Mouse (Mus musculus) ovary, postnatal 10 days (tissue): ENCODE results near the gene Mtmr10.

Source experiments
- DNase-seq: peaks from one replicate; pipeline ENCODE4 v3.0.0; 2022; ENCODE audit warnings: low spot score

Mtmr10 gene

DNA sequence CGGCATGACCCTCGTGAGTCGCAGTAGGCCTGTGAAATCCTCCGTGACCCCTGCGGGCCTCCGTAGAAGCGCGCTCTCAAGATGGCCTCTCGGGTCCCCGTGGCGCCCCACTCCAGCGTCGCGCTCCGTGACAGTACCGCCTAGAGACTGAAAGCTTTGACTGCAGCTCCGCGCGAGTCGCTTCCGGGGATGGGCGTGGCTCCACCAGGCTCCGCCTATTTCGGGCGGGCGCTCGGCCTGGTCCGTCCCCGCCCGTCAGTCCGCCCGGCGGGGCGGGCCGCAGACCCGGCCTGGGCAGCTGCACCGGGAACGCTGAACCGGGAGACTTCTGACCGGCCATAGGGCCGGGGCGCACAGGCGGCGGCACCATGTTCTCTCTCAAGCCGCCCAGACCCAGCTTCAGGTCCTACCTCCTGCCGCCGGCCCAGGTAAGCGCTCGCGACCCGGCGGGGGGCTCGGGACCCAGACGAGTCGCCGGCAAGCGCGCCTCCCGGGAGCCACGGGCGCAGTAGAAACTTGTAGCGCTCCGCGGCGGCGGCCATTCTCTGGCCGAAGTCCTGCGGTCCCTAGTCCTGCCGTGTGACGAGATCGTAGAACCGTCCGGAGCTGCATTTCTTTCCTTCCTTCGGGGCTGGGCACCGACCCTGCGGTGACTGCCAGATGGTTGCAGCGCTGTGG, at the start of gene Mtmr10:
TSS of gene Mtmr10 (plus strand) at position 240 of the 678 bp plus-strand sequence.
- peak; percentile 96 for DNase-seq

DNA sequence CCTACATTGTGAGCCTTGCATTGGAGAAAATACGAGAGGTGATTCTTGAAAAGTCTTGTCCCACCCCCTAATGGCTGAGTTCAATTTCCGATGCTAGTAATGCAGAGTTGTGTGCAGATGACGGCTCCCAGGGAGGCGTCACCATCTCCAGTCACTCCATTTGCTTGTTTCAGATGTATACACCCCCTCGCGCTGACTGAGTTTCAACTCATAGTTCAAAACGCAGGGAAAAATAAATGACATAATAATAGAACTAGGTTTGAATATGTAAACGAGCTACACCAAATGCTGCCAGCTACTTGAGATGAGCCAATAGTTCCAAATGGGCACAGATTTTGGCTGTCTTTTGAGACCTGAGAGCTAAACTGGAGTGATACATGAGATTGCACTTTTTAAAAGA, 49.7 kb upstream of the Mtmr10 start:
- no peak for DNase-seq

DNA sequence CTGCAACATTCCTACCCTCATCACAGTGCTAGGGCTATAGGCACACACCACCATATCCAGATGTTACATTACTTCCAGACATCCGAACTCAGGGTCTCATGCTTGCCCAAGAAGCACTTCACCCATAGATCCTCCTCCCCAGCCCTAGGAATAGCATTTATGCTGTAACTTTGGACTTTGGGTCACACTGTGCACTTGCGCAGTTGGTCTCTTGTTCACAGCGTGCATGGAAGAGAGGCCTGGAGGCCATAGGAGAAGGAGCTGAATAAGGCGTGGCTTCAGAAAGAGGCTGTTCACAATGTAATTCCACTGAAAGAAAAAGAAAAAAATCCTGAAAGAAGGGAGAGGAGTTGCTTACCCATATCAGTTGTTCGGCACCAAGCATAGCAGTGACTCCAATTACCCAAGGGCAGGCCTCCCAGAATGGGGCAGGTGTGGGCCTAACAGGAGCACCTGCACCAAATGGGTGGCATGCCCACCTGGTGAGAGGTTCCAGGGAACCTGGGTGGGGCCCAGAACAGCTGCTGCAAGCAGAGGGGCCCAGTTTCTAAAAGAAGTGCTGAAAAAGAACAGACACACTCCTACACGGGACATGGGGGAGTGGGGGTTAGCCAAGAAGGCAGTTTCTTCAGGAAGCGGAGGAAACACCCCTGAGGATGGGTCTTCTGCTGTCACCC, 48.9 kb upstream of the Mtmr10 start:
- DNase-seq = no peak

DNA sequence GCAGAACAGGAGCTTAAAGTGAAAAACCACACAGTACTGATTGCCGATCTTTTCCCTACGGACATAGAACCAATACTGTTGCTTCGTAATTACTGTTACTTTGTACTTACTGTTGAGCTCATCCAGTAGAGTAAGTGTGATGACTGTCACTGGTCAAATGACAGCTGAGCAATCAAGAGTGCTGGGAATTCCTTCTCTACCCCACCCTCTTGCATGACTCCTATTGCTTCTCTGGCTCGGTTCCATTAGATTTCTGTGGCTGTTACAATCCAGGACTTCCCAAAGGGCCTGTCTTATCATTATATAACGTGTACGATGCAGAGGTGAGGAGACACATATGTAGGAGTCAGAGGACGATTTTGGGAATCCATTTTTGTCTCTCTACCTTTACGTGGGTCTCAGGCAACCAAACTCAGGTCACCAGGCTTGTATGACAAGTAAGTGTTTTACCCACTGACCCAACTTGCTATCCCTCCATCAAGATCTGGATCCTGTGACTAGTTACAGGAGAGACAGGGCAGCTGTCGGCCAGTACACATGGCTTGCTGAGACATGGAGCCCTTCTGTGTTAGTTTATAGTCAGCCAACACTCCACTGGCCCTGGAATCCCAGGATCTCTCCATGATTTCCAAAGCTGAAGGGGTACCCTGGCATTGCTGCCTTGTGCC, 48.2 kb upstream of the Mtmr10 start:
- DNase-seq = no peak

DNA sequence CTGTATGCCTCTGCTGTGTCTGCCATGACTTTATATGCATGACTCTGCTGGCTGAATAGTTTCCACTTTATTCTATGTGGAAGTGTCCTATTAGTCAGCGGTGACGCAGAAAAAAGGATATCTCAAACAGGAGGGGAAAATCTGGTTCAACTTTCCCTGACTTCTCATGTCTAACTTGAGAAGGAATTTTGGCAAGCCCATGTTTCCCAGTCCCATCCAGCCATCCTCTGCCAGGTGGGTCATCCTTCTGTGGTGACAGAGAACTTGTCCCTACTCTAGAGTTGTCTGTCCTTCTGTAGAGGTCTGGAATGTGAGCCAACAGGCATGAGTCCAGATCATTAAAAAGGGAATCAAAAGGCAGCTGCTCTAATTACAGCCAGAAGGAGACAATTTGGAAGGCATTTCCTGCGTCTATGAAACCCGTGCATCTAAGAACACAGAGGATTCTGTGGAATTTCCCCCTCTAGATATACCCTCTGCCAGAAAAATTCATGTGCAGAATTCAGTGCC, 47.6 kb upstream of the Mtmr10 start:
- no peak for DNase-seq

DNA sequence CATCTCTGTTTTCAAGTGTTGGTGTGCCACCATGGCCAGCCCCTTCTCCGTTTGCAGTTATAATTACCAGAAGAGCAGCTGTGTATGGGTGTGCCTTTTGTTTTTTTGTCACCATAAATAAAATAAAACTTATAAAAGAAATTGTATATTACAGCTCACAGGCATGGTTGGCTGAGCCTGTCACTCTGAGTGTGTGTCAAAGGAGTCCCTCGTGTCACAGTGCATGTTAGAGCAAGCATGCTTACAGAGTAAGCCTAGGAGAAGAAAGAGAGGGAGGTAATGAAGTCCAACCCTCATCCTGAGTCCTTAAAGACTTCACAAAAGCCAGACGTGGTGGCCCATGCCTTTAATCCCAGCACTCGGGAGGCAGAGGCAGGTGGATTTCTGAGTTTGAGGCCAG, 45.0 kb upstream of the Mtmr10 start:
- no peak for DNase-seq

DNA sequence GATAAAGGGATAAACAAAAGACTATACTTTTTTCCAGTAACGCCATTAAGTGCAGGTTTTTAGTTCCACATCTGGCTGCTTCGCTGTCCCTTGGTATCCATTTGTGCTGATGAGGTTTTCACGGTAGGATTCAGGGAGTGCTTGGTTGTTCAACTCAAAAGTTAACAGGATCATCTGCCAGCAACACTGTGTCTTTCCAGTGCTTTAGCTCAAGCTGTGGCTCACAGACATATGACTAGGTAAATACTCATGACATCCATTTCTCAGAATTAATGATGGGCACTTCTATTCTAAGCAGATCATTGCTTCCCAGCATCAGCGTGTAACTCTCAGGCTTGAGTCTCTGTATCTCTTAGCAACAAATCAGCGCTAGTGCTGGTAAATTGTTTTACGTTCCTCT, 43.1 kb upstream of the Mtmr10 start:
- DNase-seq = no peak

DNA sequence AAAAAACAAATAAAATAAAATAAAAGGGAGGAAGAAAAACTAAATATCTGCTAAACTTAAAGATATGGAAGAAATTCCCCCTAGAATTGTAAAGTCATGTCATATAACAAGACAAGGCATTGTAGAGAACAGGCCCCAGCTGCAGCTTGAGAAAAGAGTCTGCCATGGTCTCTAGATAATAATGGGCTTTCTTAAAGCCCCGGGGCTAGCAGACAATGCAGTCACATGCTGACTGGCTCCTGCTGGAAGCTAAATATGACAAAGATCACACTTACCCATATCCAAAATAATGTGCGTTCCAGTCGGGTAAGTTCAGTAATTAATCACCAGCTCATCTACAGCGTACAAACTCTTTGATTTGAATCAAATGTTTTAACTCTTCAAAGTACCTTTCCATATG, 40.7 kb upstream of the Mtmr10 start:
- DNase-seq = no peak

DNA sequence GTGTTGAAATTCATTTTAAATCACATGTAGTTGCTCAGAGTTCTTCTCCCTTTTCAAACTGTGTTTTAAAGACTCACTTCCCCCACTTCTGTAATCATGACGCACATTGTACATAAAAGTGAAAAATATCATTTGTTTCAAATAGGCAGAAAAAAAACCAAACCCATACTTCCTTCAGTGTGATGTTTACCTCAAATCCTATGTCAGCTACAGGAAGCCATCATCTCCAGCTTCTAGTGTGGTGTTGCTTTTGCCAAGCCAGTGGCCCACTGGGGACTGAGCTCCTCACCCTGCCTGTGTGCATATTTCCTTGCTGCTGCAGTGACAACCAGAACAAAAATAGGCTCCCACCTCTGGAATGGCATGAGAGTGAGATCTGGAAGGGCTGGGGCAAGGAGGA, 39.1 kb upstream of the Mtmr10 start:
- DNase-seq = no peak

DNA sequence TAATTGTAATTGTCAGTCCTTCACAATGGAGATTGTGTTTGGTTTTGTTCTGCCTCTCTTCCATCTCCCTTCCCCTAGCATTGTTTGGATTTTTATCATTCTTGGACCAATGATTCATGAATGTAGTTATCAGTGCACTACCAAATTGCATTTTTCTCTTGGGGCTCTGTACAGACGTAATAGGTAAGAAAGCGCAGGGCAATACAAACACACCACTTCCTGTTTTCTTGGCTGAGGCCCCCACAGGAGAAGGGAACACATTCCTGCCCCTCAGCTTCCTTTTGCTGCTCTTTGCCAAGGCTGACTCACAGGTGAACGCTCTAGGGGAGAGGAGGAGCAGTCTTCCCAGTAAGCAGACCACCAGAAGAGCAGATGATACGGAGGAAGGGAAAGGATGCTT, 37.7 kb upstream of the Mtmr10 start:
- no peak for DNase-seq

DNA sequence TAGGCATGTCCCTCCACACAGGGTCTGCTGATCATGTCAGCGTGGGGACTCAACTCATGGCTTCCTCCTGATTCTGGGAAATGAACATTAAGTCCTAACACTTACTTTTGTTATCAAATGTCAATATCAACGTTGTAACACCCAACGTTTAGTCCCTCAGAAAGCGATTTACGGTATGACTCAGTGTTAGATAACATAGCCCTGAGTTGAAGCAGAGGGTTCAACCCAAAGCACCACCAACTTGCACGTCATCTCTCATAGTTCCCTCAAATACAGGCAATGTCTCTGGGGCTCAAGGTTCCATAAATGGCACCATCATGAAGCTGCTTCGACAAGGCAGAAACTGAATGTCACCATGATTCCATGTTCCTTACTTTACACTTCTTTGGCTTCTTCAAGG, 37.0 kb upstream of the Mtmr10 start:
- no peak for DNase-seq

DNA sequence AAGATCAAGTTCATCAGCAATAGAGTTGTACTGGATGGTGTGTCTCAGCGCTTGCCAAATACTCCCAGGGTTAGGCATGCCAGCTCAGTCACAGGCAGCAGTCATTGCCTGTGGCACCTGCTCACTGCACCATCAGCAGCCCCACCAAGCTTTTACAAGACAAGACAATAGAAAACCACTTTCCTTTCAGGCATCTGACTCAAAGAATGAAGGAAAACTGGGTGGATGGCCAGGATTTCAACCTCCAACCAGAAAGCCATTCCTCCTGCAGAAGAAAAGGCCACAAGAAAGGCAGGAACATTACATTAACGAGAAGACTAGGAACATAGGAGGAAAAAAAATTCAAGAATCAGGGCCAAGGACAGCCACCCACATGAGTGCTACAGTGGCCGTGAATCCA, 33.7 kb upstream of the Mtmr10 start:
- no peak for DNase-seq

DNA sequence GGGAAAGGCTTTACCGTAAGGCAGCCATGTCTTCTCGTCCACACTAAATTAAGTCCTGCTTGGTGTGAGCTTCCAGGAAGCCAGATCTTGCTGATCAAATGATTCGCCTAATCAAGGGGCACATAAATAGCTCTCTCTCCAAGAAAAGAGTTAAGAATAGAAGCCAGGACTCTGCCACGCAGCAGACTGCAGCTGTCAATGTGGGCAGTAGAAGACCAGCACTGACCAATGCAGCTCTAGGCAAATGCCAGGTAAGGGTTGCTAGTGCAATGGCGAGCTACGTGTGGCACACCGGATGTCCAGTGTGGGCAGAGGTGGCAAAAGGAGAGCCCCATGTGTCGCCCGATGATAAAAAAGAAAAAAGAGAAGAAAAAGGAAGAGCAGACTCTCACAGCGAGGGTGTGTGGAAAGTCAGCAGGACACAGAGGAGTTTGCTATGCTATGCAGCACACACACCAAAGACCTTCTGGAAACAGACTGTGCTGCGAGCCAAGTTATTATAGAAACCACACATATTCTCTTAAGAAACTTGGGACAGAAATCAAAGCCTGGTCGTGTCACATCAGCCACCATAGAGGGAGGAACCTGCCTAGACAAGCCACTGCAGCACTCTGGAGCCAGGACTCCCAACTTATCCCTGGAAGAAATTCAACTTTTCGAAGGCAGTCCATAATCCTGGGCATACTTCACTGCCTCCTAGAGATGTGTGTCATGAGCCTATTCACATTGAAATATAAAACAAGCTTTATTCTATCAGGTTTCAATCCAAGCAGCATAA, 21.8 kb upstream of the Mtmr10 start:
- DNase-seq = no peak

DNA sequence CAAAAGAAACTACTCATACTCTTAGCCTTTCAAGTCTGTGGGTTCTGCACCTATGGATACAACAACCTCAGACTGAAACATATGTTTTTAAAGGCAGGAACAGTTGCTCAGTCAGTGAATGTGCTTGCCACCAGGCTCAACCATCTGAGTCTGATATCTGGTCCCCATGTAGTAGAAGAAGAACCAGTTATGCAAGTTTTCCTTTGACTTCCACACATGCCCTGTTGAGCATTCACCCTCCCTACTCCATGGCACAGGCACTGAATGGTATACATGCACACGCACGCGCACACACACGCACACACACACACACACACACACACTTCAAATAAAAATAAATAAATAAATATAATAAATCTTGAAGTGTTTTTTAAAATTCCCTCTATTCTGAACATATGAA, 20.9 kb upstream of the Mtmr10 start:
- no peak for DNase-seq

DNA sequence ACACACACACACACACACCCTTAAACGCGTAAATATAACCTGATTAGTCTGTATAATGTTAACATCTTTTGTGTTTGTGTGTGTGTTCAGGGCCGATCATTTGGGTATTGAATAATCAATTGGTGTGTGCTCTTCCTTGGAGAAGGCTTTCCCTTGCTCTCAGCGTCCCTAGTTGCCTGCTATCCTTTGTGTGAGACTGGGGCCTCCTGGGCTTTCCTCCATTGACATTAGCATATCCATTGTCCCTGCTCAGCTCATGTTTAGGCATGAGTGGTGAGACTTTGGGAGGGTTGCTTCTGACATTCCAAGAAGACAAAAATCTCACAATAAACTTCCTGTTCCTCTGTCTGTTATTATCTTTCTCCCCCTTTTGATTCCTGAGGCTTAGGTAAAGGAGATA, 15.5 kb upstream of the Mtmr10 start:
- no peak for DNase-seq

DNA sequence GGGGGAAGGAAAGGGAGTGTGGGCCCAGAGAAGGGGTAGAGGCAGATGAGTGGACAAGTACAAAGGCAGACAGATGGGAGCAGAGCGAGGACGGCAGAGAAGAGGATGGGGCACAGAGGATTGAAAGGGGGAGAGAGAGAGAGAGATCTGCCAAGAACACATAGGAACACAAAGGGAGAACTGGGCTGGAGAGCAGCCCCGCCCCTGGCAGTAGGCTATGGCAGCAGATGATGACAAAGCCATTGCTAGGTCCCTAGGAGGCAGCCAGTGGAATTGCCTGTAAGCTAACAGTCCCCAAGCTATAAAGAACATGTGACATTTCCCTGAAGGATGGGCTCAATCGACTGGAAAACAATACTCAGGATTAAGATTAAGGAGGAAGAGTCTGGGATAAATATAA, 11.9 kb upstream of the Mtmr10 start:
- no peak for DNase-seq

DNA sequence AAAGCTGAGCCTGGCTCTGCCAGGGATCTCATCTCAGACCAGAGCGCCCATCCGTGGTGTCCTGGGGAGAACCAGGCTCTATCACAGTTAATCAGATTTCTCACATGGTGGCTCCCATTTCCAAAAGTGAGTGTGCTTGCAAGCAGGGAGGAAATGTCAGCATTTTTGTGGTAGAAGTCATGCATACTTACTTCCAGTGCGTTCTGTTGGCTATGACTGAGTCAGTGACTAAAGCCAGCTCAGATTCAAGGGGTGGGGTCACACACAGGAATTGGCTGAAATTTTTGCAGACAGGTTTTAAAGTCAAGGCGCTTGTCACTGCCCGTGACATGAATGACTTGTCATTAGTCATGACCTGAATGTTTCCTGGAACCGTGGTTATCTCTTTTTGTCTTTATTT, 10.5 kb upstream of the Mtmr10 start:
- no peak for DNase-seq

DNA sequence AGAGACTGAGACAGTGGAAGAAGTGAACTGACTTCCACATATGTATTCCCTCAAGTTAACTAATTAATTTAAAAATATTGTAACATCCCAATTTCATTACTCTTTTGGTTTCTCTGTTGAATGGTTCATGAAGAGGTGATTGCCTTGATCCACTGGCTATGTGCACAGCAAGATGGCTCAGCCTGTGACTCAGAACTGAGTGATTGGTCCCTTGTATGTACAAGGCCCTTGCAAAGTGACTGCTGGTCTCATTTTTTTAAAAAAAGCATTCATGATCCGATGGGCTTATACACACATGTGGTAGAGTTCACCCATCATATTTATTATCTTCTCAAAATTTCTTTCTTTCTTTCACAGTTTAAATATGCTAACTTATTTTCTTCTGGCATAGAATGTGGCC, 8.9 kb upstream of the Mtmr10 start:
- no peak for DNase-seq

DNA sequence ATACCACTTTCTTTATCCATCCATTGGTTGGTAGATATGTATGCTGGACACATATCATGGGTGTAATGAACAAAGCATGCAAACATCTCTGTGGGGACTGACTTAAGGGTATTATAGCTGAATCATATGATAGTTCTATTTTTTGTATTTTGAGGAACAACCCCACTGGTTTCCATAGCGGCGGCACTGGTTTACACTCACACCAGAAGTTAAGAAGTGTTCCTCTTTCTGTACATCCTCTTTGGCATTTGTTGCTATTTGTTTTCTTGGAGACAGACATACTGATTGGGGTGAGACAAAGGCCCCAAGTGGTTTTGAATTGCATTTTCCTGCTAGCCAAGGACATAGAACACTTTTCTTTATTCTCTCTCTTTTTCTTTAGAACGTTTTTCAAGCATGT, 7.9 kb upstream of the Mtmr10 start:
- DNase-seq = no peak

DNA sequence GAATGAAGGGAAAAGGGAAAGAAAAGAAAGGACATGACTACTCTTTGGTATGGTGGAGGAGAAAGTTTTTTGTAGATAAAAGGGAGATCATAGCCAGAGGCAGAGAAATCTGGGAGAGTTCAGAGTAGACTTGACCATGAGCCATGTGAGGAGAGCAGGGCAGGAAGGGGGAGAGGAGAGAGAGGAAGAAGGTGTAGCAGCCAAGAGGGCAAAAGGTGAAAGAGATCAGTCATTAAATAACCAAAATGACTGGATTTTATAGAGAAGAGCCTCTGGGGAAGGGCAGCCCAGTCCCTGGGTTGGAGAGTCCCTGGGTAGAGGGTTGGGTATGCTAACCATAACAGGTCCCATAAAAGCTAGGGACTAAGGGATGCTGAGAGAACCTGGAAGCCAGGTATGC, 887 bp upstream of the Mtmr10 start:
- no peak for DNase-seq

DNA sequence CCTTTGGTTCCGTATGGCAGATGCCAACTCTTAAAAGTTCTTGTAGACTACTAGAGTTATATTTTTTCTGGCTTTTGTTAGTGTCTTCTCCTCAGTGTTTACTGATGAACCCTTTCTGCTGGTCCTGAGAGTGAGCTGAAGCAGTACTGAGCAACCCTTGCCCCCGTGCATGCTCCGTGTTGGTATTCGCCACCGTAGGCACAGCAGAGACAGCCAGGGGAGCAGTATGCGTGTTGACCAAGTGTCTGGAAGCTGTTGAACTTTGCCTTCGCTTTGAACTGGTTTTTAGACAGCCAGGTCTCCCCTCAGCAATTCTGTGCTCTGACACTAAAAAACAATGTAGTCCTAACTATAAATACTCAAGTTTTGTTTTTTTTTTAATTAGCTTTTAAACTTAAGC, 2.0 kb downstream of the Mtmr10 start:
- DNase-seq = no peak

DNA sequence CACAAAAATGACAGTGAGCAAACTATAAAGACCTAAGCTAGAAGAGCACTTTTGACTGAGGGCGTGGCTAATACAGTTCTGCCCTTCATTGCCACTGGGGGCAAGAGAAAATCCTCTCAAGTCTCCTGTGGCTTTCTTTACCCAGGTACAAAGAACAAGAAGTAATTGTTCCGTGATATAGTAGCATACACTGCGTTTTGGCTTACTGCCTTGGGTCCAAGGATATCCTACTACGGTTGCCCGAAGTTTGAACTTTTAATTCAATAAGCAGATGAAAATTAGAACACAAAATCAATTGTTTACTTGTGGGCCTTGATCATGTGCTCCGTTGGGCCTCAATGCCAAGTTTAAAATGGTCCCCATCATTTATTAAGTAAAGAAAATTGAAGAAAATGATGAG, 3.0 kb downstream of the Mtmr10 start:
- no peak for DNase-seq

DNA sequence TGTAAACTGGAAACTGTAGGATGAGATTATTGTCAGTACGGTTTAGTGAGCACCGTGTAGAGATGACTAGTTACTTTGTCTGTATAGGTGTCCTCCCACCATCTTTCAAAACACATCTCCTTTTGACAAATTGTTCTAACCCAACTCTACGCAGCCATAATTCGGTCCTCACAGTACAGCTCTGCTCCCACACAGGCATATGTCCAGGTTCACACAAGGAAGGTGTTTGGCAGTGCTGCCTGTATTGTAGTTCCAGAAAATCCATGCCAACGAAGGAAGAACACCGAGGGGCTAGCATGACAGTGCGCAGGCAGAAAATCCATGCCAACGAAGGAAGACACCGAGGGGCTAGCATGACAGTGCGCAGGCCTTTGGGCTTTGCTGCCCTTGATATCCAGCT, 4.3 kb downstream of the Mtmr10 start:
- no peak for DNase-seq
